ENCODE assay signal across 9 mouse cellular contexts in genomic region chr16:37789015-37789381, GRCm38 (mm10). TPM values are rescaled to one million over a fixed set of nuclear protein-coding genes. Genes with fewer than 3 reads are reported as not detected.
DNase-seq lines count a peak whose midpoint lies in the region; ATAC-seq and TF ChIP-seq lines count a peak whose summit lies in the region.
"Had no signal": no experiment of that assay in that cellular context is flagged by ENCODE, and none has a peak within 500 bp of the region (broad histone marks: within the 10 kb centered on the region; RNA-seq: fewer than 3 reads in every experiment).

No protein-coding gene starts in this region.

- no peak for ATAC-seq in forebrain, embryonic 16.5 days
- ATAC-seq in hindbrain, embryonic 14.5 days (ENCODE audit: low FRiP score) = no peak
- no peak for ATAC-seq in midbrain, embryonic 14.5 days (ENCODE audit: low FRiP score, low TSS enrichment)
- no peak for ATAC-seq in activated CD4-positive, CD25-positive, alpha-beta regulatory T cell, adult 4 months
- ATAC-seq: CD4-positive, CD25-positive, alpha-beta regulatory T cell, adult 4 months had no signal

- peak overlapping the region; percentile 75 for H3K27ac ChIP-seq in forebrain, embryonic 16.5 days (ENCODE audit: low read length)
- peak overlapping the region; percentile 80 for H3K27ac ChIP-seq in hindbrain, embryonic 14.5 days
- H3K27ac ChIP-seq in midbrain, embryonic 14.5 days (replicated peaks; ENCODE audit: low read depth, low read length) = peak overlapping the region; percentile 69
- H3K27ac ChIP-seq in thymus, adult 2 months (ENCODE audit: control insufficient read depth, insufficient read depth, low read length) = no peak overlapping the region

- H3K9me3 ChIP-seq in forebrain, embryonic 16.5 days (ENCODE audit: control insufficient read depth, low read length) = no peaks in the 10 kb centered on the region
- no peaks in the 10 kb centered on the region for H3K9me3 ChIP-seq in hindbrain, embryonic 14.5 days (ENCODE audit: control insufficient read depth, low read length)
- H3K9me3 ChIP-seq in midbrain, embryonic 14.5 days (ENCODE audit: control insufficient read depth, low read length) = no peaks in the 10 kb centered on the region

- no peak for TF ChIP-seq POLR2A in thymus, adult 2 months (IDR thresholded peaks at IDR 0.05; ENCODE audit: control insufficient read depth, extremely low read depth, insufficient read depth, low read length, poor library complexity)

- H3K4me1 ChIP-seq in forebrain, embryonic 16.5 days (replicated peaks; ENCODE audit: control insufficient read depth, insufficient read depth, low read length) = peaks cover 21% of the 10 kb centered on the region
- peaks cover 38% of the 10 kb centered on the region for H3K4me1 ChIP-seq in hindbrain, embryonic 14.5 days (replicated peaks; ENCODE audit: control insufficient read depth, insufficient read depth, low read length)
- H3K4me1 ChIP-seq in midbrain, embryonic 14.5 days (ENCODE audit: control insufficient read depth, insufficient read depth, low read length) = peaks cover 18% of the 10 kb centered on the region
- no peaks in the 10 kb centered on the region for H3K4me1 ChIP-seq in thymus, adult 2 months (replicated peaks; ENCODE audit: control insufficient read depth, insufficient read depth, low read length)

- H3K9ac ChIP-seq in forebrain, embryonic 16.5 days (replicated peaks; ENCODE audit: low read depth, low read length) = no peak overlapping the region
- no peak overlapping the region; the same call in 1 of the 2 replicates for H3K9ac ChIP-seq in hindbrain, embryonic 14.5 days
- no peak overlapping the region for H3K9ac ChIP-seq in midbrain, embryonic 14.5 days (replicated peaks; ENCODE audit: low read length)

- no peaks in the 10 kb centered on the region for H3K36me3 ChIP-seq in forebrain, embryonic 16.5 days (ENCODE audit: control insufficient read depth, insufficient read depth)
- H3K36me3 ChIP-seq in hindbrain, embryonic 14.5 days (replicated peaks; ENCODE audit: control insufficient read depth, insufficient read depth) = no peaks in the 10 kb centered on the region
- H3K36me3 ChIP-seq in midbrain, embryonic 14.5 days (ENCODE audit: control insufficient read depth, insufficient read depth, low read length) = no peaks in the 10 kb centered on the region
- H3K36me3 ChIP-seq in thymus, adult 2 months (ENCODE audit: control insufficient read depth, insufficient read depth, low read length) = no peaks in the 10 kb centered on the region

- WGBS in forebrain, embryonic 16.5 days = 36% methylated on average over 6 of the region's 6 CpGs
- WGBS in hindbrain, embryonic 14.5 days = 70% methylated on average over 6 of the region's 6 CpGs
- WGBS in midbrain, embryonic 14.5 days = 60% methylated on average over 6 of the region's 6 CpGs
- WGBS in thymus, adult 2 months = 90% methylated on average over 6 of the region's 6 CpGs

- no peaks in the 10 kb centered on the region for H3K27me3 ChIP-seq in forebrain, embryonic 16.5 days (replicated peaks; ENCODE audit: control insufficient read depth, insufficient read depth, low read length)
- H3K27me3 ChIP-seq in hindbrain, embryonic 14.5 days (ENCODE audit: control insufficient read depth, insufficient read depth, low read length) = no peaks in the 10 kb centered on the region
- no peaks in the 10 kb centered on the region for H3K27me3 ChIP-seq in midbrain, embryonic 14.5 days (ENCODE audit: control insufficient read depth, insufficient read depth, low read length)
- H3K27me3 ChIP-seq in thymus, adult 2 months (ENCODE audit: control insufficient read depth, insufficient read depth, low read length) = no peaks in the 10 kb centered on the region

- peak; percentile 68 to 73 for DNase-seq in heart, adult 18-20 months
- no peak for DNase-seq in heart, adult 8-10 months (ENCODE audit: low spot score)
- no peak for DNase-seq in hindbrain, embryonic 14.5 days (ENCODE audit: low spot score)
- no peak for DNase-seq in midbrain, embryonic 14.5 days
- DNase-seq in thymus, adult 2 months = no peak
- DNase-seq in kidney, postnatal 36 days = no peak

- no peak for TF ChIP-seq CTCF in thymus, adult 2 months (IDR thresholded peaks at IDR 0.05; ENCODE audit: borderline replicate concordance, control insufficient read depth, extremely low read depth, insufficient read depth, low read length, poor library complexity)

- H3K4me2 ChIP-seq in forebrain, embryonic 16.5 days (ENCODE audit: low read length) = no peak overlapping the region
- no peak overlapping the region; the same call in 1 of the 2 replicates for H3K4me2 ChIP-seq in hindbrain, embryonic 14.5 days (replicated peaks)
- H3K4me2 ChIP-seq in midbrain, embryonic 14.5 days (ENCODE audit: low read length) = no peak overlapping the region

- H3K4me3 ChIP-seq in forebrain, embryonic 16.5 days (replicated peaks; ENCODE audit: low read length) = no peak overlapping the region
- H3K4me3 ChIP-seq in hindbrain, embryonic 14.5 days (replicated peaks; ENCODE audit: low read length) = no peak overlapping the region
- no peak overlapping the region for H3K4me3 ChIP-seq in midbrain, embryonic 14.5 days (replicated peaks; ENCODE audit: low read depth, low read length)
- H3K4me3 ChIP-seq in thymus, adult 2 months (ENCODE audit: control insufficient read depth, insufficient read depth, low read length) = no peak overlapping the region

RNA-seq across cellular contexts. Expression of gene Fstl1, which starts 12.3 kb away (rescaled TPM):
- total RNA-seq in heart, adult 18-20 months (2021) = 10 to 100 TPM; 41.3 to 41.9 TPM
- total RNA-seq in heart, adult 8-10 months (2022) = 10 to 100 TPM; 36.4 to 46.9 (median 43.4) TPM
- 75.6 and 105 TPM in 2 replicates for polyA plus RNA-seq in forebrain, embryonic 16.5 days (2015; fragmentation: Nextera tagmentation; extraction: Ambion mirVana)
- 111 and 126 TPM in 2 replicates for polyA plus RNA-seq in hindbrain, embryonic 14.5 days (2014; fragmentation: Nextera tagmentation; extraction: Ambion mirVana)
- 52.6 and 105 TPM in 2 replicates for polyA plus RNA-seq in midbrain, embryonic 14.5 days (2014; fragmentation: Nextera tagmentation; extraction: Ambion mirVana)
- polyA plus RNA-seq in activated CD4-positive, CD25-positive, alpha-beta regulatory T cell, adult 4 months (2017; shearing (Covaris generic)) = under 1 TPM in 1 of 2 experiments, not detected in 1; 0.62 TPM
- 9.2 and 9.6 TPM in 2 replicates for polyA plus RNA-seq in thymus, adult 2 months (2012; rRNA removed)

Comparison
In these comparisons a context has a peak if more than half of its experiments do, and no peak if none do; other contexts are left out.
1. DNase-seq: peak in heart, adult 18-20 months (2 of 2); none in heart, adult 8-10 months (single experiment), hindbrain, embryonic 14.5 days (single experiment), midbrain, embryonic 14.5 days (single experiment), thymus, adult 2 months (single experiment) and kidney, postnatal 36 days (0 of 2).